Mouse (Mus musculus) liver, embryonic 14.5 days (tissue): ENCODE results near the gene Fetub.

Source experiments
- CTCF ChIP-seq: IDR thresholded peaks from 2 replicates; pipeline ENCODE4 v1.5.1; 2016; ENCODE audit warnings: antibody characterized with exemption, low read depth, control low read depth
- EP300 ChIP-seq: IDR thresholded peaks from 2 replicates; pipeline ENCODE4 v1.6.1; 2016; ENCODE audit warnings: antibody characterized with exemption, low read depth

DNA sequence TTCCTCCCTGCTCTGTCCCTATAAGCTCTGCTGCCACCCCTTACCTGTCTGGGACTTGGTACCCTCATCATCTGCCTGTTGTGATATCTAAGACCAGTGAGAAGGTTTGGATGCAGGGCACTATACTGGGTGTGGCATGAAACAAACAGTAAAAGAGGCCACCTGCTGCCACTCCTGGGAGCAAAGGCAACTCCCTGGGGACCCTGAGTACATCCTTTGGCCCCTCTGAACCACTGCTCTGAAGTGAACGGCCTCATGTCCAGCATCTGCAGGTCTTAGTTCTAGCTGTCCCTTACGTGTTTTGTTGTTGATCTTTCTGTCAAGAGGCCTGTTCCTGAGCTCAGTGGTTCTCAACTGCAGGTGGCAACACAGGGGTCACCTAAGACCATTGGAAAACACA is 20.4 kb downstream of the Fetub start:
- TF ChIP-seq CTCF, result no peak
- TF ChIP-seq EP300, result no peak
